Mouse (Mus musculus): ENCODE results near the gene Rnf8. TPM values are rescaled to one million over a fixed set of nuclear protein-coding genes. Genes with fewer than 3 reads are reported as not detected.
A peak's percentile ranks its signal among the peaks of the same experiment; 100 is the strongest.

Gene Rnf8
- polyA plus RNA-seq, 1 experiment = 37.2 TPM

GRCm38 (mm10) chr17:29660076-29660761 lies 45.6 kb downstream of the Rnf8 start, which contains the start of gene Cmtr1:
TSS of gene Cmtr1 (plus strand) at chr17:29660595.
- under 1% methylated on average over 41 of the region's 41 CpGs for WGBS
- TF ChIP-seq POLR2A (IDR thresholded peaks at IDR 0.05; ENCODE audit: control insufficient read depth, extremely low read depth, insufficient read depth, low read length, poor library complexity) = peak; percentile 43; the same call in 1 of the 2 replicates
- TF ChIP-seq CTCF (IDR thresholded peaks at IDR 0.05; ENCODE audit: borderline replicate concordance, control insufficient read depth, extremely low read depth, insufficient read depth, low read length, poor library complexity) = peak; percentile 44; the same call in 1 of the 2 replicates
- DNase-seq = peak; percentile 95
- Histone ChIP-seq H3K4me1 (replicated peaks; ENCODE audit: control insufficient read depth, insufficient read depth, low read length) (peaks cover 6% of the 10 kb centered on the region; the same call in 1 of the 2 replicates), H3K36me3 (ENCODE audit: control insufficient read depth, insufficient read depth, low read length) (0 out of 2 replicates have a peak, but pooled peaks cover 3% of the 10 kb centered on the region), H3K4me3 (ENCODE audit: control insufficient read depth, insufficient read depth, low read length) (peak within 1 kb of the TSS; percentile 81), H3K27ac (ENCODE audit: control insufficient read depth, insufficient read depth, low read length) (peak within 1 kb of the TSS; percentile 72), H3K27me3 (ENCODE audit: control insufficient read depth, insufficient read depth, low read length) (no peaks in the 10 kb centered on the region)

- TF ChIP-seq POLR2A (IDR thresholded peaks at IDR 0.05; ENCODE audit: control insufficient read depth, extremely low read depth, insufficient read depth, low read length, poor library complexity) (no peak), CTCF (IDR thresholded peaks at IDR 0.05; ENCODE audit: borderline replicate concordance, control insufficient read depth, extremely low read depth, insufficient read depth, low read length, poor library complexity) (no peak)
- WGBS = under 1% methylated on average over 41 of the region's 41 CpGs
- Histone ChIP-seq H3K27ac (ENCODE audit: control insufficient read depth, insufficient read depth, low read length) (peak overlapping the region; percentile 72), H3K4me3 (ENCODE audit: control insufficient read depth, insufficient read depth, low read length) (peak overlapping the region; percentile 81), H3K36me3 (ENCODE audit: control insufficient read depth, insufficient read depth, low read length) (0 out of 2 replicates have a peak, but pooled peaks cover 3% of the 10 kb centered on the region), H3K27me3 (ENCODE audit: control insufficient read depth, insufficient read depth, low read length) (no peaks in the 10 kb centered on the region), H3K4me1 (replicated peaks; ENCODE audit: control insufficient read depth, insufficient read depth, low read length) (peaks cover 6% of the 10 kb centered on the region; the same call in 1 of the 2 replicates)
- peak; percentile 48 for DNase-seq
Measured at GRCm38 (mm10) chr17:29660762-29661391, 46.3 kb downstream of the Rnf8 start.

GRCm38 (mm10) chr17:29662145-29662544 lies 47.6 kb downstream of the Rnf8 start:
- no peak overlapping the region for H3K4me3 ChIP-seq (ENCODE audit: control insufficient read depth, insufficient read depth, low read length)
- 93% methylated on average over 6 of the region's 6 CpGs for WGBS
- peaks cover 3% of the 10 kb centered on the region; the same call in 1 of the 2 replicates for H3K36me3 ChIP-seq (ENCODE audit: control insufficient read depth, insufficient read depth, low read length)
- TF ChIP-seq CTCF (IDR thresholded peaks at IDR 0.05; ENCODE audit: borderline replicate concordance, control insufficient read depth, extremely low read depth, insufficient read depth, low read length, poor library complexity) = no peak
- H3K27ac ChIP-seq (ENCODE audit: control insufficient read depth, insufficient read depth, low read length) = no peak overlapping the region
- DNase-seq = no peak
- no peaks in the 10 kb centered on the region for H3K27me3 ChIP-seq (ENCODE audit: control insufficient read depth, insufficient read depth, low read length)
- peaks cover 6% of the 10 kb centered on the region; the same call in 1 of the 2 replicates for H3K4me1 ChIP-seq (replicated peaks; ENCODE audit: control insufficient read depth, insufficient read depth, low read length)

GRCm38 (mm10) chr17:29668051-29668986 lies 53.7 kb downstream of the Rnf8 start:
- WGBS = 96% methylated on average over 10 of the region's 10 CpGs
- TF ChIP-seq CTCF (IDR thresholded peaks at IDR 0.05; ENCODE audit: borderline replicate concordance, control insufficient read depth, extremely low read depth, insufficient read depth, low read length, poor library complexity) = no peak
- TF ChIP-seq POLR2A (IDR thresholded peaks at IDR 0.05; ENCODE audit: control insufficient read depth, extremely low read depth, insufficient read depth, low read length, poor library complexity) = no peak
- no peak overlapping the region for H3K27ac ChIP-seq (ENCODE audit: control insufficient read depth, insufficient read depth, low read length)
- no peaks in the 10 kb centered on the region for H3K27me3 ChIP-seq (ENCODE audit: control insufficient read depth, insufficient read depth, low read length)
- peaks cover 3% of the 10 kb centered on the region; the same call in 1 of the 2 replicates for H3K36me3 ChIP-seq (ENCODE audit: control insufficient read depth, insufficient read depth, low read length)
- DNase-seq = no peak
- H3K4me1 ChIP-seq (replicated peaks; ENCODE audit: control insufficient read depth, insufficient read depth, low read length) = peaks cover 2% of the 10 kb centered on the region; the same call in 1 of the 2 replicates
- H3K4me3 ChIP-seq (ENCODE audit: control insufficient read depth, insufficient read depth, low read length) = no peak overlapping the region

GRCm38 (mm10) chr17:29669030-29669429 lies 54.4 kb downstream of the Rnf8 start:
- H3K4me1 ChIP-seq (replicated peaks; ENCODE audit: control insufficient read depth, insufficient read depth, low read length) = peaks cover 2% of the 10 kb centered on the region; the same call in 1 of the 2 replicates
- H3K4me3 ChIP-seq (ENCODE audit: control insufficient read depth, insufficient read depth, low read length) = no peak overlapping the region
- DNase-seq = no peak
- H3K36me3 ChIP-seq (ENCODE audit: control insufficient read depth, insufficient read depth, low read length) = peaks cover 3% of the 10 kb centered on the region
- TF ChIP-seq POLR2A (IDR thresholded peaks at IDR 0.05; ENCODE audit: control insufficient read depth, extremely low read depth, insufficient read depth, low read length, poor library complexity) (no peak), CTCF (IDR thresholded peaks at IDR 0.05; ENCODE audit: borderline replicate concordance, control insufficient read depth, extremely low read depth, insufficient read depth, low read length, poor library complexity) (no peak)
- 95% methylated on average over 4 of the region's 4 CpGs for WGBS
- no peak overlapping the region for H3K27ac ChIP-seq (ENCODE audit: control insufficient read depth, insufficient read depth, low read length)
- H3K27me3 ChIP-seq (ENCODE audit: control insufficient read depth, insufficient read depth, low read length) = no peaks in the 10 kb centered on the region

- no peak for DNase-seq
- Histone ChIP-seq H3K36me3 (ENCODE audit: control insufficient read depth, insufficient read depth, low read length) (peaks cover 12% of the 10 kb centered on the region), H3K27ac (ENCODE audit: control insufficient read depth, insufficient read depth, low read length) (no peak overlapping the region), H3K4me1 (replicated peaks; ENCODE audit: control insufficient read depth, insufficient read depth, low read length) (peaks cover 2% of the 10 kb centered on the region; the same call in 1 of the 2 replicates), H3K27me3 (ENCODE audit: control insufficient read depth, insufficient read depth, low read length) (no peaks in the 10 kb centered on the region), H3K4me3 (ENCODE audit: control insufficient read depth, insufficient read depth, low read length) (no peak overlapping the region)
- TF ChIP-seq CTCF (IDR thresholded peaks at IDR 0.05; ENCODE audit: borderline replicate concordance, control insufficient read depth, extremely low read depth, insufficient read depth, low read length, poor library complexity) = no peak
- TF ChIP-seq POLR2A (IDR thresholded peaks at IDR 0.05; ENCODE audit: control insufficient read depth, extremely low read depth, insufficient read depth, low read length, poor library complexity) = no peak
Measured at GRCm38 (mm10) chr17:29669936-29670335, 55.3 kb downstream of the Rnf8 start.
